ENCODE assay signal across 10 mouse cellular contexts in genomic region chr7:17003230-17003960, GRCm38 (mm10). TPM values are rescaled to one million over a fixed set of nuclear protein-coding genes. Genes with fewer than 3 reads are reported as not detected.
A peak's percentile ranks its signal among the peaks of the same experiment; 100 is the strongest.
DNase-seq lines count a peak whose midpoint lies in the region; ATAC-seq and TF ChIP-seq lines count a peak whose summit lies in the region.
"Had no signal": no experiment of that assay in that cellular context is flagged by ENCODE, and none has a peak within 500 bp of the region (broad histone marks: within the 10 kb centered on the region; RNA-seq: fewer than 3 reads in every experiment).

No protein-coding gene starts in this region.

- TF ChIP-seq CTCF in G1E (IDR thresholded peaks at IDR 0.05; ENCODE audit: low read depth, low read length), result no peak

- no peaks in the 10 kb centered on the region for H3K27me3 ChIP-seq in G1E (ENCODE audit: insufficient read depth, low read length)
- no peaks in the 10 kb centered on the region for H3K27me3 ChIP-seq in kidney, embryonic 15.5 days
- H3K27me3 ChIP-seq: CH12.LX had no signal

- peaks cover 58% of the 10 kb centered on the region for H3K4me1 ChIP-seq in G1E (ENCODE audit: insufficient read depth, low read depth, low read length)
- H3K4me1 ChIP-seq in kidney, embryonic 15.5 days, result peaks cover 11% of the 10 kb centered on the region

- H3K4me2 ChIP-seq in kidney, embryonic 15.5 days, result no peak overlapping the region

- no peak for DNase-seq in frontal cortex, postnatal 10 days (ENCODE audit: low spot score in 2 of 2)
- no peak for DNase-seq in G1E (ENCODE audit: low spot score)
- peak; percentile 89 for DNase-seq in cerebellum, adult 9-10 months
- DNase-seq in thymus, postnatal 14 days, result no peak
- no peak for DNase-seq in frontal cortex, postnatal 36 days (ENCODE audit: low spot score in 2 of 2)
- DNase-seq in embryo, embryonic 11 days, result no peak

- ATAC-seq in frontal cortex, adult (ENCODE audit: low TSS enrichment), result 0 out of 2 replicates have a peak, but pooled peaks have one; percentile 11
- ATAC-seq in G1E (ENCODE audit: extremely low read depth, insufficient number of reproducible peaks, low FRiP score, poor library complexity, severe bottlenecking), result peak; percentile 15; the same call in 1 of the 2 replicates
- ATAC-seq in kidney, embryonic 15.5 days (replicated peaks; ENCODE audit: low FRiP score), result no peak; the same call in 1 of the 2 replicates

- H3K27ac ChIP-seq in kidney, embryonic 15.5 days, result peak overlapping the region; percentile 42
- H3K27ac ChIP-seq: heart, embryonic 10.5 days had no signal

- H3K9ac ChIP-seq in kidney, embryonic 15.5 days, result no peak overlapping the region

- no peak overlapping the region for H3K4me3 ChIP-seq in G1E (ENCODE audit: low read depth, low read length)
- H3K4me3 ChIP-seq in kidney, embryonic 15.5 days (replicated peaks), result no peak overlapping the region
- H3K4me3 ChIP-seq: heart, embryonic 10.5 days had no signal

- peaks cover 61% of the 10 kb centered on the region for H3K36me3 ChIP-seq in G1E (replicated peaks)
- H3K36me3 ChIP-seq in kidney, embryonic 15.5 days, result peaks cover 88% of the 10 kb centered on the region

- no peaks in the 10 kb centered on the region for H3K9me3 ChIP-seq in G1E (replicated peaks)
- H3K9me3 ChIP-seq in kidney, embryonic 15.5 days (replicated peaks), result no peaks in the 10 kb centered on the region
- H3K9me3 ChIP-seq: heart, embryonic 10.5 days had no signal

- 66% methylated on average over 7 of the region's 7 CpGs for WGBS in kidney, embryonic 15.5 days

RNA-seq across cellular contexts. Expression of gene Ccdc8, which starts 10.9 kb away (rescaled TPM):
- total RNA-seq in G1E (2014; fragmentation: Nextera tagmentation) (7.1 and 8.2 TPM in 2 replicates), G1E (2017) (3.3 and 4.1 TPM in 2 replicates)
- polyA plus RNA-seq in G1E (2012), result 17.6 and 18.6 TPM in 2 replicates
- 35.7 and 41.2 TPM in 2 replicates for polyA plus RNA-seq in kidney, embryonic 15.5 days (2015; fragmentation: Nextera tagmentation; extraction: Ambion mirVana)

RNA-seq across cellular contexts. Expression of gene Gm42372, which starts 20.5 kb away (rescaled TPM):
- total RNA-seq in G1E (2014; fragmentation: Nextera tagmentation), result not detected in 2 replicates
- total RNA-seq in G1E (2017), result 0.06 and 0.22 TPM in 2 replicates
- polyA plus RNA-seq in G1E (2012), result not detected in 2 replicates
- polyA plus RNA-seq in kidney, embryonic 15.5 days (2015; fragmentation: Nextera tagmentation; extraction: Ambion mirVana), result 0.23 and 0.31 TPM in 2 replicates

RNA-seq across cellular contexts. Expression of gene Ppp5c, which starts 24.3 kb away (rescaled TPM):
- 102 and 112 TPM in 2 replicates for total RNA-seq in G1E (2014; fragmentation: Nextera tagmentation)
- 44.9 and 50.2 TPM in 2 replicates for total RNA-seq in G1E (2017)
- 92.9 and 94.1 TPM in 2 replicates for polyA plus RNA-seq in G1E (2012)
- 110 and 115 TPM in 2 replicates for polyA plus RNA-seq in kidney, embryonic 15.5 days (2015; fragmentation: Nextera tagmentation; extraction: Ambion mirVana)

RNA-seq across cellular contexts. Expression of gene Pnmal1, which starts 43.9 kb away (rescaled TPM):
- total RNA-seq in G1E (2014; fragmentation: Nextera tagmentation), result not detected in 2 replicates
- total RNA-seq in G1E (2017), result 0.05 TPM in 1 of 2 replicates, not detected in the other
- 0.01 TPM in 1 of 2 replicates, not detected in the other for polyA plus RNA-seq in G1E (2012)
- polyA plus RNA-seq in kidney, embryonic 15.5 days (2015; fragmentation: Nextera tagmentation; extraction: Ambion mirVana), result 0.58 and 0.90 TPM in 2 replicates

RNA-seq across cellular contexts. Expression of gene Hif3a, which starts 58.8 kb away (rescaled TPM):
- total RNA-seq in G1E (2014; fragmentation: Nextera tagmentation) (240 and 246 TPM in 2 replicates), G1E (2017) (18.0 and 19.6 TPM in 2 replicates)
- 162 and 183 TPM in 2 replicates for polyA plus RNA-seq in G1E (2012)
- polyA plus RNA-seq in kidney, embryonic 15.5 days (2015; fragmentation: Nextera tagmentation; extraction: Ambion mirVana), result 18.4 and 22.5 TPM in 2 replicates
